In the genomic region with DNA sequence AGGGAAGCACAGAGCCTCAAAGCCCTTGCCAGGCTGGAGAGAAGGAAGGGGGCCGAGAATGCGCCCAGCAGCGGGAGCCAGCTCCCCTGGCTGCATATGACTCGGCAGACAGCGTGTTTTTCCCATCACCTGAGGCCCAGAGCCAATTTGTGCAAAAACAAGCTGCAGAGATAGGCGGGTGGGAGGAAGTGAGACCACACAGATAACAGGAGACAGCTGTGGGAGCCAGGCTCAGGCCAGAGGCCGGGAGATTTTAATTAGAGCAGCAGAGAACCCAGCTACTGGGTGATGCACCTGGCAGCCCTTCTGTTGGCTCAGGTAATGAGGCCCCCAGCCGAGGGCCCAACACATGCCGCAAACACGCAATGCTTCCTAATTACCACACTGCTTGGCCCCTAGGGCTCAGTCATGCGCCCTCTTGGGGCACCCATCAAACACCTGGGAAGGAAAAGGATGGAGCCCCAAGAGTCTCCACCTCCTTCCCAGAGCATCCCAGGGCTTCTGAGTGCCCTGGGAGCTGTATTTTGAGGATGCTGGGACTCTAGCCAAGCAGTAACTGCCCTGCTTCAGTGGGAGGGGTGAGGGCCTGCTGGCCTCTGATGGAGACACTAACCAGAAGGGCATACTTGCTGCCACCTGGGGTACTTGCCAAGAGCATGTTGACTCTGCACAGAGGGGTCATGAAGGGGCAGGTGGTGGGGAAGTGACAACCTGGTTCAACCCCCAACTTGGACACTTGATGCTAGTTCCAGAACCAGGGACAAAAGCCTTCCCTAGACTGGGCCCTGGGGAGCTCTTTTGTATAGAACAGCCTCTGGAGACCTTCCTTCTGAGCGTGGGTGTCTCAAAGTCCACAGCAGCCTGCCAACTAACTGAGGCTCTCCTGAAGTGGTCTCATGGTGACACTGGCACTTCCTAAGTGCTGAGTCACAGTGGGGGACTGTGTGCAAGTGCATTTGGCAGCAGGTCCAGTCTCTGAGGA, we compare ENCODE assay signal across 8 mouse cellular contexts. TPM values are rescaled to one million over a fixed set of nuclear protein-coding genes. Genes with fewer than 3 reads are reported as not detected.
DNase-seq lines count a peak whose midpoint lies in the region; ATAC-seq lines count a peak whose summit lies in the region.

No protein-coding gene starts in this region.

- peak; percentile 69 for ATAC-seq in megakaryocyte-erythroid progenitor cell, adult 5-6 weeks (replicated peaks; ENCODE audit: low FRiP score, low TSS enrichment, poor library complexity, severe bottlenecking)
- ATAC-seq in activated CD4-positive, CD25-positive, alpha-beta regulatory T cell, adult 4 months = no peak

- peak; percentile 38 for DNase-seq in gastrocnemius, postnatal 14 days
- no peak for DNase-seq in gastrocnemius, adult 8-10 months (ENCODE audit: low spot score in 2 of 2)
- DNase-seq in 3134 (ENCODE audit: extremely low read depth, insufficient read length, low spot score) = peak; percentile 53
- DNase-seq in cerebellum, adult 8-10 months = peak; percentile 70
- DNase-seq in heart, postnatal 10 days = peak; percentile 54 to 64
- DNase-seq in kidney, adult 8-10 months = no peak

- intact Hi-C loops in gastrocnemius, postnatal 14 days (cut with DNase I; ENCODE audit: low total_unique reads) = no loop called here
- intact Hi-C loops in heart, postnatal 10 days (cut with DNase I) = no loop called here

RNA-seq across cellular contexts. Expression of a gene that starts 50.5 kb away (rescaled TPM):
- 1 to 10 TPM; 1.1 to 2.1 TPM for total RNA-seq in gastrocnemius, postnatal 14 days (2021)
- 1 to 10 TPM in 1 of 4 experiments, under 1 TPM in 3; 0.70 to 1.5 (median 0.75) TPM for total RNA-seq in gastrocnemius, adult 8-10 months (2022)
- total RNA-seq in heart, postnatal 10 days (2021) = 1 to 10 TPM; 1.5 to 3.5 TPM
- total RNA-seq in megakaryocyte-erythroid progenitor cell, adult 5-6 weeks (2014; fragmentation: Nextera tagmentation) = 3.1 TPM in 1 of 2 replicates, not detected in the other
- total RNA-seq in megakaryocyte-erythroid progenitor cell, adult 5-6 weeks (2017) = not detected in 2 replicates
- polyA plus RNA-seq in activated CD4-positive, CD25-positive, alpha-beta regulatory T cell, adult 4 months (2017; shearing (Covaris generic)) = 1 to 10 TPM; 2.6 to 5.4 TPM

RNA-seq across cellular contexts. Expression of a gene that starts 50.7 kb away (rescaled TPM):
- 10 to 100 TPM in 1 of 2 experiments, 1 to 10 TPM in 1; 9.3 to 10.2 TPM for total RNA-seq in gastrocnemius, postnatal 14 days (2021)
- 10 to 100 TPM; 16.6 to 20.3 (median 17.4) TPM for total RNA-seq in gastrocnemius, adult 8-10 months (2022)
- total RNA-seq in heart, postnatal 10 days (2021) = 10 to 100 TPM; 17.9 to 18.0 TPM
- total RNA-seq in megakaryocyte-erythroid progenitor cell, adult 5-6 weeks (2014; fragmentation: Nextera tagmentation) = 21.5 and 23.3 TPM in 2 replicates
- 8.3 and 9.5 TPM in 2 replicates for total RNA-seq in megakaryocyte-erythroid progenitor cell, adult 5-6 weeks (2017)
- polyA plus RNA-seq in activated CD4-positive, CD25-positive, alpha-beta regulatory T cell, adult 4 months (2017; shearing (Covaris generic)) = 10 to 100 TPM in 1 of 2 experiments, 1 to 10 TPM in 1; 9.3 to 14.7 TPM

Comparison
In these comparisons a context has a peak if more than half of its experiments do, and no peak if none do; other contexts are left out.
1. DNase-seq: peak in gastrocnemius, postnatal 14 days (single experiment), 3134 (single experiment), cerebellum, adult 8-10 months (single experiment) and heart, postnatal 10 days (2 of 2); none in gastrocnemius, adult 8-10 months (0 of 2) and kidney, adult 8-10 months (0 of 2).